8 mouse cellular contexts compared by ENCODE assay signal in the genomic region with DNA sequence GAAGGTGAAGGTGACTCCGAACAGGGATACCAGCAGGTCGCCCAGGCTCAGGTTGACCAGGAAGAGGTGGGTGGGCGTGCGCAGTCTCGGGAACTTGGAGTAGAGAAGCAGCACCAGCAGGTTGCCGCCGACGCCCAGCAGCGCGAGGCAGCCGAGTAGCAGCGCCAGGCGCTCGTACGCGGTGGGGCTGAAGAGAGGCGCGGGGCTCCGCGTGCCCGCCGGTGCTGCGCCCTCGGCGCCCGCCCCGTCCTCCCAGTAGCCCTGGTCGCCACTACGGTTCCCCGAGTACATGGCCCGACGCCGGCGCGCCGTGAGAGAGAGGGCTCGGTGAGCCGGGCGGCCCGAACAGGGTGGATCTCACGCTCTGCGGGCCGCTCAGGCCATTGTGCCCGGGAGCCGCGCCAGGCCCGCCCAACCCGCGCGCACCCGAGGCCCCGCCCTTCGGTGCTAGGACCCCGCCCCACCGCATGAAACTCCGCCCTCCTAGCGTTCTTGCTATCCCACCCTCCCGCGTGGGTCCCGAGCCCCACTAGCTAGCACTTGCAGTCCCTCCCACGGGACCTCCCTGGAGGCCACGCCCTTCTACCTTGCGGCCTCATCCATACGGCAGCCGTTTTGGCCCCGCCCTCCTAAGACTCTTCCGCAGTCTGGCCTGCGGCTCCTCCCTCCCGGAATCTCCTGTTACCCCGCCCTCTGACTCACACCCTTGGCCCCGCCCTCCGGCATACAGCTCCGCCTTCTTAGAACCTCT. TPM values are rescaled to one million over a fixed set of nuclear protein-coding genes. Genes with fewer than 3 reads are reported as not detected.
DNase-seq lines count a peak whose midpoint lies in the region; ATAC-seq and TF ChIP-seq lines count a peak whose summit lies in the region.

A gene (minus strand): TSS at position 531 of the 751 bp plus-strand sequence.
A gene (minus strand): TSS at position 656 of the 751 bp plus-strand sequence.

- peak within 1 kb of the TSS; percentile 92 for H3K4me2 ChIP-seq in embryonic facial prominence, embryonic 14.5 days (ENCODE audit: low read depth, low read length)
- H3K4me2 ChIP-seq in limb, embryonic 13.5 days (replicated peaks): peak within 1 kb of the TSS; percentile 85
- H3K4me2 ChIP-seq in midbrain, embryonic 16.5 days (ENCODE audit: low read length): peak within 1 kb of the TSS; percentile 93

- 0% methylated on average over 11 of the region's 73 CpGs for WGBS in embryonic facial prominence, embryonic 14.5 days
- under 1% methylated on average over 72 of the region's 73 CpGs for WGBS in heart, adult 2 months
- under 1% methylated on average over 55 of the region's 73 CpGs for WGBS in limb, embryonic 13.5 days
- under 1% methylated on average over 64 of the region's 73 CpGs for WGBS in midbrain, embryonic 16.5 days

- TF ChIP-seq CTCF in heart, adult 2 months (IDR thresholded peaks at IDR 0.05): no peak; the same call in 1 of the 2 replicates

- H3K36me3 ChIP-seq in embryonic facial prominence, embryonic 14.5 days (ENCODE audit: control insufficient read depth, insufficient read depth, low read length): peaks cover 7% of the 10 kb centered on the region; the same call in 1 of the 2 replicates
- 0 out of 2 replicates have a peak, but pooled peaks cover 2% of the 10 kb centered on the region for H3K36me3 ChIP-seq in heart, adult 2 months (ENCODE audit: control insufficient read depth, insufficient read depth, low read length)
- H3K36me3 ChIP-seq in limb, embryonic 13.5 days: peaks cover 9% of the 10 kb centered on the region
- peaks cover 8% of the 10 kb centered on the region for H3K36me3 ChIP-seq in midbrain, embryonic 16.5 days (ENCODE audit: control insufficient read depth, insufficient read depth, low read length)

- no peaks in the 10 kb centered on the region for H3K9me3 ChIP-seq in embryonic facial prominence, embryonic 14.5 days (ENCODE audit: control insufficient read depth, low read length)
- no peaks in the 10 kb centered on the region for H3K9me3 ChIP-seq in limb, embryonic 13.5 days
- H3K9me3 ChIP-seq in midbrain, embryonic 16.5 days (replicated peaks; ENCODE audit: control insufficient read depth, low read length, poor library complexity, severe bottlenecking): no peaks in the 10 kb centered on the region

- H3K79me2 ChIP-seq in heart, adult 2 months (replicated peaks; ENCODE audit: control insufficient read depth, insufficient read depth, low read length): no peaks in the 10 kb centered on the region

- intact Hi-C loops in heart, adult 2 months (cut with DNase I): loop anchor here (2.0 kb wide), 1 partner anchor 68 kb away; a partner anchor contains a TSS

- peak; percentile 99 for DNase-seq in 3T3-L1 (ENCODE audit: low read depth, low spot score)
- DNase-seq in adrenal gland, postnatal 4 days (ENCODE audit: low spot score in 2 of 2): peak; percentile 91 to 96
- DNase-seq in embryonic facial prominence, embryonic 14.5 days (ENCODE audit: low spot score): peak; percentile 100
- DNase-seq in heart, adult 2 months: peak; percentile 99
- DNase-seq in kidney, adult 8-10 months: peak; percentile 99 to 100
- DNase-seq in spleen, postnatal 10 days (ENCODE audit: low spot score in 2 of 2): peak; percentile 97 to 99

- peak; percentile 97 for ATAC-seq in embryonic facial prominence, embryonic 14.5 days (ENCODE audit: low read depth)
- peak; percentile 98 for ATAC-seq in limb, embryonic 13.5 days (ENCODE audit: low FRiP score, low read depth)
- ATAC-seq in midbrain, embryonic 16.5 days: peak; percentile 96

- peak; percentile 86 for TF ChIP-seq POLR2A in heart, adult 2 months (IDR thresholded peaks at IDR 0.05; ENCODE audit: insufficient read depth, low read depth, low read length)

- peak within 1 kb of the TSS; percentile 62 for H3K4me3 ChIP-seq in embryonic facial prominence, embryonic 14.5 days (ENCODE audit: low read depth, low read length)
- H3K4me3 ChIP-seq in heart, adult 2 months: peak within 1 kb of the TSS; percentile 95
- H3K4me3 ChIP-seq in limb, embryonic 13.5 days: peak within 1 kb of the TSS; percentile 76
- H3K4me3 ChIP-seq in midbrain, embryonic 16.5 days (ENCODE audit: low read depth, low read length): peak within 1 kb of the TSS; percentile 92

- no peaks in the 10 kb centered on the region for H3K27me3 ChIP-seq in embryonic facial prominence, embryonic 14.5 days (replicated peaks; ENCODE audit: control insufficient read depth, insufficient read depth, low read length)
- H3K27me3 ChIP-seq in heart, adult 2 months (ENCODE audit: control insufficient read depth, insufficient read depth, low read length): no peaks in the 10 kb centered on the region
- H3K27me3 ChIP-seq in limb, embryonic 13.5 days: no peaks in the 10 kb centered on the region
- no peaks in the 10 kb centered on the region for H3K27me3 ChIP-seq in midbrain, embryonic 16.5 days (ENCODE audit: control insufficient read depth, insufficient read depth, low read depth, low read length)

- peak within 1 kb of the TSS; percentile 82 for H3K9ac ChIP-seq in embryonic facial prominence, embryonic 14.5 days (ENCODE audit: low read depth, low read length)
- peak within 1 kb of the TSS; percentile 73 for H3K9ac ChIP-seq in heart, adult 2 months (ENCODE audit: low read depth, low read length)
- peak within 1 kb of the TSS; percentile 84 for H3K9ac ChIP-seq in limb, embryonic 13.5 days
- peak within 1 kb of the TSS; percentile 89 for H3K9ac ChIP-seq in midbrain, embryonic 16.5 days (ENCODE audit: low read depth, low read length)

- 0 out of 2 replicates have a peak, but pooled peaks cover 8% of the 10 kb centered on the region for H3K4me1 ChIP-seq in embryonic facial prominence, embryonic 14.5 days (ENCODE audit: control insufficient read depth, insufficient read depth, low read length)
- peaks cover 1% of the 10 kb centered on the region; the same call in 1 of the 2 replicates for H3K4me1 ChIP-seq in heart, adult 2 months (ENCODE audit: control insufficient read depth, insufficient read depth, low read length)
- H3K4me1 ChIP-seq in limb, embryonic 13.5 days: peaks cover 14% of the 10 kb centered on the region
- peaks cover 20% of the 10 kb centered on the region for H3K4me1 ChIP-seq in midbrain, embryonic 16.5 days (ENCODE audit: control insufficient read depth, insufficient read depth, low read length)

- peak within 1 kb of the TSS; percentile 75 for H3K27ac ChIP-seq in embryonic facial prominence, embryonic 14.5 days (replicated peaks; ENCODE audit: low read depth, low read length)
- H3K27ac ChIP-seq in heart, adult 2 months: peak within 1 kb of the TSS; percentile 91
- H3K27ac ChIP-seq in limb, embryonic 13.5 days: peak within 1 kb of the TSS; percentile 76
- H3K27ac ChIP-seq in midbrain, embryonic 16.5 days (ENCODE audit: low read length): peak within 1 kb of the TSS; percentile 88

- TF ChIP-seq EP300 in heart, adult 2 months (IDR thresholded peaks at IDR 0.05; ENCODE audit: insufficient read depth, low read depth, low read length): no peak

RNA-seq across cellular contexts. Expression of the first gene that starts in this region (rescaled TPM):
- total RNA-seq in adrenal gland, postnatal 4 days (2021): 1 to 10 TPM; 6.3 to 7.9 TPM
- polyA plus RNA-seq in embryonic facial prominence, embryonic 14.5 days (2014; fragmentation: Nextera tagmentation; extraction: Ambion mirVana): 5.2 TPM in 2 replicates
- 1 to 10 TPM; 5.6 to 6.6 TPM for total RNA-seq in heart, adult 2 months (2021)
- polyA plus RNA-seq in heart, adult 2 months (2012; rRNA removed): 2.2 and 3.0 TPM in 2 replicates
- polyA plus RNA-seq in limb, embryonic 13.5 days (2015; fragmentation: Nextera tagmentation; extraction: Ambion mirVana): 5.8 and 6.3 TPM in 2 replicates
- 8.6 and 9.8 TPM in 2 replicates for polyA plus RNA-seq in midbrain, embryonic 16.5 days (2015; fragmentation: Nextera tagmentation; extraction: Ambion mirVana)

RNA-seq across cellular contexts. Expression of the second gene that starts in this region (rescaled TPM):
- 10 to 100 TPM in 1 of 2 experiments, 1 to 10 TPM in 1; 8.0 to 10.1 TPM for total RNA-seq in adrenal gland, postnatal 4 days (2021)
- polyA plus RNA-seq in embryonic facial prominence, embryonic 14.5 days (2014; fragmentation: Nextera tagmentation; extraction: Ambion mirVana): 2.3 and 3.0 TPM in 2 replicates
- 1 to 10 TPM; 8.9 to 9.4 TPM for total RNA-seq in heart, adult 2 months (2021)
- polyA plus RNA-seq in heart, adult 2 months (2012; rRNA removed): 1.4 and 2.5 TPM in 2 replicates
- 1.4 and 1.7 TPM in 2 replicates for polyA plus RNA-seq in limb, embryonic 13.5 days (2015; fragmentation: Nextera tagmentation; extraction: Ambion mirVana)
- polyA plus RNA-seq in midbrain, embryonic 16.5 days (2015; fragmentation: Nextera tagmentation; extraction: Ambion mirVana): 3.6 and 4.2 TPM in 2 replicates

Comparison
In these comparisons a context has a peak if more than half of its experiments do, and no peak if none do; other contexts are left out.
1. Peak in every context shown above with its lines: DNase-seq, ATAC-seq, H3K4me3 ChIP-seq and H3K27ac ChIP-seq.